Mouse (Mus musculus): Measurements from ENCODE around the gene Ear6. TPM values are rescaled to one million over a fixed set of nuclear protein-coding genes. Genes with fewer than 3 reads are reported as not detected.

Gene Ear6
- polyA plus RNA-seq, 1 experiment from 2014 or later, result not detected

DNA sequence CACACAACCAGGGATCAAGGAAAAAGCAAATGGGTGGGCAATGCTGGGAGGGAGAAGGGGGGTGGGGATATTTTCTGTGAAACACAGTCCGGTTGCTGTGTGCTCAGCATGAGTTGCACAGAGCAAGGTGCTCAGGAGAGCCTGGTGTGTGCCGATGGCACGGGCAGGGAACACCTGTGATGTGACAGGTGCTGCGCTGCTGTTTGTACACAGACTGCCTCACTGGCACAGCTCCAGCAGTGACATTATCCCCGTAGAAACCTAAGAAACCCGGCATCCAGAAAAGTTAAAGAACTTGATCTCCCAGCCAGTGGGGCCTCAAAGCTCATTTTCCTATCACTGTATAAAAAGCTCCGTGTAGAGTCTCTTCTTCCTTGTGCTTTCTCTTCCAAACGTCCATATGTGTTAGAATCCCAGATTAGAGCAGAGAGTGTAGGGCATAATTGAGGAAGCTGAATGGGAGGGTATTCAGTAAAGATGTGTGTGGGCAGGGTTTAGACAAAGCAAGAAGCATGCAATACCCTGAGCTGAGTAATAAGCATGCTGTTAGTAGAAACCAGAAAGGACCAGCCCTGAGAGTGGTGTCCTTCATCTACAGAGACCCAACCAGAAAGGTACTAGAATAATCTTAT, 43.2 kb downstream of the Ear6 start:
- Histone ChIP-seq H3K4me2 (replicated peaks; ENCODE audit: low read depth, low read length) (no peak overlapping the region), H3K9ac (ENCODE audit: low read depth, low read length) (no peak overlapping the region), H3K4me1 (replicated peaks; ENCODE audit: control insufficient read depth, insufficient read depth, low read length) (no peaks in the 10 kb centered on the region), H3K27ac (ENCODE audit: low read depth, low read length) (no peak overlapping the region), H3K27me3 (ENCODE audit: control insufficient read depth, insufficient read depth, low read length) (no peaks in the 10 kb centered on the region), H3K4me3 (ENCODE audit: low read depth, low read length) (no peak overlapping the region), H3K9me3 (ENCODE audit: control insufficient read depth, low read length) (no peaks in the 10 kb centered on the region), H3K36me3 (ENCODE audit: control insufficient read depth, insufficient read depth, low read length) (0 out of 2 replicates have a peak, but pooled peaks cover 2% of the 10 kb centered on the region)
- ATAC-seq (ENCODE audit: low FRiP score), result no peak
- DNase-seq (ENCODE audit: low spot score), result no peak
- WGBS, result 85% methylated on average over 8 of the region's 8 CpGs

GRCm38 (mm10) chr14:51899351-51899750, 45.9 kb downstream of the Ear6 start:
- no peaks in the 10 kb centered on the region for H3K9me3 ChIP-seq (ENCODE audit: control insufficient read depth, low read length)
- WGBS, result 90% methylated on average over 1 of the region's 1 CpGs
- DNase-seq (ENCODE audit: low spot score), result no peak

DNA sequence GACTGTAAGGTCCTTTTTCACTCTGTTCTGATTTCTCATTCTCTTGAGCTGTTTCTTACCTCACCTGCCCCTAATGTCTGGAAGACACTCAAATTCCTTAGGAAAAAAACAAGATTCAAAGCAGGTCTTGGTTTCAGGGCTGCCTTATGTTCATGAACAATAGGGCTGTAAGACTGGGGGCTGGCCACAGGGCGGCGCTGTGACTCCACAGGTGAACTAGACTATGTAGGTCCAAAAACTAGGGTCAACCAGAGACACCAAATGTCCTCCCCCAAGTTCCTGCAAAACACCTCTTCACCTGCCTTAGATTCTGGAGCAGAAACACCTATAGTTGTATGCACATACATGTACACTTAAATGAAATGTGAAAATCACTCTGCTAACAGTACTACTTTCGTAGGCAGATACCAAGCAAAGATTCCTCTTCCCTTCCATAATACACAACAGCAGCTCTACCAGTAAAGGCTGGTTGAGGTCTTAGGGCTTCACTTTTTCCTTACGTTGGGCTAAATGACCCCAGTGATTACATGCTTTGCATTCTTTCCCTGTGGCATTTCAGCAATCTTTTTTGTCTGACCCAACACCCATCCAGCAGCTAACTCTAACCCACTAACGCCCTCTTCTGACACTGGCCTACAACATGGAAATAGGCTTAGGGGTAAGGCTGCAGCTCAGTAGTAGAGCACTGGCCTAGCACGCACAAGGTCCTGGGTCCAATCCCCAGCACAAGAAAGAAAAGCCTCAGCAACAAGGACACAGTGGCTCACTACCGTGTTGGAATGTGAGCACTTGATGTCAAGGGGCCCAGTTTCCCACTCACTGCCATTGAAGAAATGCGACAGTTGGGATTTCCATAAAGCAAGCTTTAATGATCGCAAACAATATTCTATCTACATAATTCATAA, 49.6 kb downstream of the Ear6 start:
- Histone ChIP-seq H3K27ac (ENCODE audit: low read depth, low read length) (no peak overlapping the region), H3K4me3 (ENCODE audit: low read depth, low read length) (no peak overlapping the region), H3K27me3 (ENCODE audit: control insufficient read depth, insufficient read depth, low read length) (no peaks in the 10 kb centered on the region), H3K9ac (ENCODE audit: low read depth, low read length) (no peak overlapping the region), H3K36me3 (ENCODE audit: control insufficient read depth, insufficient read depth, low read length) (no peaks in the 10 kb centered on the region), H3K4me1 (replicated peaks; ENCODE audit: control insufficient read depth, insufficient read depth, low read length) (no peaks in the 10 kb centered on the region), H3K9me3 (ENCODE audit: control insufficient read depth, low read length) (no peaks in the 10 kb centered on the region), H3K4me2 (replicated peaks; ENCODE audit: low read depth, low read length) (no peak overlapping the region)
- WGBS, result 61% methylated on average over 9 of the region's 9 CpGs
- DNase-seq (ENCODE audit: low spot score), result peak; percentile 86
- ATAC-seq (ENCODE audit: low FRiP score), result peak; percentile 80

More at GRCm38 (mm10) chr14:51899351-51899750, 45.9 kb downstream of the Ear6 start:
- no peaks in the 10 kb centered on the region for H3K36me3 ChIP-seq (ENCODE audit: control insufficient read depth, insufficient read depth, low read length)
- H3K4me2 ChIP-seq (replicated peaks; ENCODE audit: low read depth, low read length), result no peak overlapping the region
- H3K27ac ChIP-seq (ENCODE audit: low read depth, low read length), result no peak overlapping the region
- no peaks in the 10 kb centered on the region for H3K4me1 ChIP-seq (replicated peaks; ENCODE audit: control insufficient read depth, insufficient read depth, low read length)
- no peak overlapping the region for H3K9ac ChIP-seq (ENCODE audit: low read depth, low read length)
- H3K4me3 ChIP-seq (ENCODE audit: low read depth, low read length), result no peak overlapping the region
- H3K27me3 ChIP-seq (ENCODE audit: control insufficient read depth, insufficient read depth, low read length), result no peaks in the 10 kb centered on the region
- ATAC-seq (ENCODE audit: low FRiP score), result no peak

DNA sequence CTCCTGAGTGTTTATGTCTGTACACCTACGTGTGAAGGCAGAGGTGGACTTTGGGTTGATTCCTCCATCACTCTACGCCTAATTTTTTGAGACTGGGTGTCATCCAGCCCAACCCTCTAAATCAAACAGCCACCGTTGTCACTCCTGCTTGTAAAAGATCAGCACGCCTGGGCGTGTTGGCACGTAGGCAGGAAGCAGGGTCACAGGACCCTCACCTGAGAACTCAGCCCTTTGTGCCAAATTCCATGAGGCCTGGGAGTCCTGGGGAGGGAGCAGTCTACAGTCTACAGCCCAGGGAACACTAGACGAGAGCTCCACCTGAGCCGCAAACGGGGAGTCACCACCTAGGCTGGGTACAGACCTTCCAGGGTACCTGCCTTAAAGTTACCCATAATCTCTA, 50.3 kb downstream of the Ear6 start:
- Histone ChIP-seq H3K4me1 (replicated peaks; ENCODE audit: control insufficient read depth, insufficient read depth, low read length) (no peaks in the 10 kb centered on the region), H3K27me3 (ENCODE audit: control insufficient read depth, insufficient read depth, low read length) (no peaks in the 10 kb centered on the region), H3K9me3 (ENCODE audit: control insufficient read depth, low read length) (no peaks in the 10 kb centered on the region), H3K27ac (ENCODE audit: low read depth, low read length) (no peak overlapping the region), H3K4me3 (ENCODE audit: low read depth, low read length) (no peak overlapping the region), H3K36me3 (ENCODE audit: control insufficient read depth, insufficient read depth, low read length) (no peaks in the 10 kb centered on the region), H3K9ac (ENCODE audit: low read depth, low read length) (no peak overlapping the region), H3K4me2 (replicated peaks; ENCODE audit: low read depth, low read length) (no peak overlapping the region)
- WGBS, result 87% methylated on average over 9 of the region's 9 CpGs
- no peak for DNase-seq (ENCODE audit: low spot score)
- no peak for ATAC-seq (ENCODE audit: low FRiP score)

Other genes with a start within 250 kb of the Ear6 start
- not detected in 2 replicates for gene Gm17078, start 242.4 kb upstream of the Ear6 start, polyA plus RNA-seq (2014; fragmentation: Nextera tagmentation; extraction: Ambion mirVana)
- not detected in 2 replicates for gene Gm4181, start 218.0 kb upstream of the Ear6 start, polyA plus RNA-seq (2014; fragmentation: Nextera tagmentation; extraction: Ambion mirVana)
- not detected in 2 replicates for gene Gm17079, start 158.2 kb upstream of the Ear6 start, polyA plus RNA-seq (2014; fragmentation: Nextera tagmentation; extraction: Ambion mirVana)
- gene Gm5800, start 136.5 kb upstream of the Ear6 start, polyA plus RNA-seq (2014; fragmentation: Nextera tagmentation; extraction: Ambion mirVana), result not detected in 2 replicates
- gene Ang4, start 80.1 kb upstream of the Ear6 start, polyA plus RNA-seq (2014; fragmentation: Nextera tagmentation; extraction: Ambion mirVana), result not detected in 2 replicates
- gene AY358078, start 53.7 kb upstream of the Ear6 start, polyA plus RNA-seq (2014; fragmentation: Nextera tagmentation; extraction: Ambion mirVana), result not detected in 2 replicates
- gene Mettl17, start 31.1 kb downstream of the Ear6 start, polyA plus RNA-seq (2014; fragmentation: Nextera tagmentation; extraction: Ambion mirVana), result 49.0 and 52.8 TPM in 2 replicates
- gene Slc39a2, start 39.2 kb downstream of the Ear6 start, polyA plus RNA-seq (2014; fragmentation: Nextera tagmentation; extraction: Ambion mirVana), result 0.45 and 0.59 TPM in 2 replicates
- gene Ndrg2, start 60.5 kb downstream of the Ear6 start, polyA plus RNA-seq (2014; fragmentation: Nextera tagmentation; extraction: Ambion mirVana), result 11.8 and 12.3 TPM in 2 replicates
- gene Tppp2, start 64.7 kb downstream of the Ear6 start, polyA plus RNA-seq (2014; fragmentation: Nextera tagmentation; extraction: Ambion mirVana), result not detected in 2 replicates
- gene Rnase13, start 69.1 kb downstream of the Ear6 start, polyA plus RNA-seq (2014; fragmentation: Nextera tagmentation; extraction: Ambion mirVana), result not detected in 2 replicates
- 58.5 and 58.8 TPM in 2 replicates for gene Arhgef40, start 131.0 kb downstream of the Ear6 start, polyA plus RNA-seq (2014; fragmentation: Nextera tagmentation; extraction: Ambion mirVana)
- gene Tmem253, start 162.0 kb downstream of the Ear6 start, polyA plus RNA-seq (2014; fragmentation: Nextera tagmentation; extraction: Ambion mirVana), result 0.50 and 1.6 TPM in 2 replicates
- 55.3 and 67.1 TPM in 2 replicates for gene Zfp219, start 167.0 kb downstream of the Ear6 start, polyA plus RNA-seq (2014; fragmentation: Nextera tagmentation; extraction: Ambion mirVana)
- gene Olfr221, start 188.8 kb downstream of the Ear6 start, polyA plus RNA-seq (2014; fragmentation: Nextera tagmentation; extraction: Ambion mirVana), result not detected in 2 replicates